Mouse (Mus musculus) embryonic facial prominence, embryonic 14.5 days (tissue): Measurements from ENCODE around the gene Slc17a1. TPM values are rescaled to one million over a fixed set of nuclear protein-coding genes. Genes with fewer than 3 reads are reported as not detected.

Experiments
- microRNA-seq: library from miRNA; unstranded; fragments of <30 nt; microRNA quantifications from one replicate; pipeline ENCODE4, GENCODE M21; 2016; ENCODE audit warnings: borderline number of aligned reads
- polyA plus RNA-seq: library from polyadenylated mRNA; unstranded; fragments of >200 nt; fragmentation: Nextera tagmentation; extraction: Ambion mirVana; gene quantifications from 2 replicates; pipeline ENCODE4 v1.2.1, GENCODE M21; 2014

Gene Slc17a1
- polyA plus RNA-seq, 1 experiment from 2014 or later = not detected

Small RNA genes within 50 kb of the gene (microRNA-seq; reads per million reads assigned to microRNA genes)
- gene Gm44344 = not detected

Other genes starting within 250 kb of the Slc17a1 start
- 1.5 and 2.2 TPM in 2 replicates for gene Hist1h2be, start 246.6 kb upstream of the Slc17a1 start, polyA plus RNA-seq
- gene Hist1h1e, start 245.2 kb upstream of the Slc17a1 start, polyA plus RNA-seq = 12.8 and 15.7 TPM in 2 replicates
- gene Hist1h2ac, start 183.8 kb upstream of the Slc17a1 start, polyA plus RNA-seq = 1.2 and 1.3 TPM in 2 replicates
- gene Hist1h2bc, start 183.6 kb upstream of the Slc17a1 start, polyA plus RNA-seq = 52.7 and 78.2 TPM in 2 replicates
- gene Hist1h1t, start 171.9 kb upstream of the Slc17a1 start, polyA plus RNA-seq = 0.19 and 0.31 TPM in 2 replicates
- gene Hist1h4c, start 169.3 kb upstream of the Slc17a1 start, polyA plus RNA-seq = 5.7 and 5.8 TPM in 2 replicates
- gene Hfe, start 156.9 kb upstream of the Slc17a1 start, polyA plus RNA-seq = 9.6 and 10.3 TPM in 2 replicates
- 36.1 and 37.8 TPM in 2 replicates for gene Hist1h1c, start 128.9 kb upstream of the Slc17a1 start, polyA plus RNA-seq
- gene Hist1h3c, start 122.1 kb upstream of the Slc17a1 start, polyA plus RNA-seq = 5.1 and 7.5 TPM in 2 replicates
- gene Hist1h2bb, start 121.0 kb upstream of the Slc17a1 start, polyA plus RNA-seq = 1.2 and 2.1 TPM in 2 replicates
- gene Hist1h2ab, start 116.6 kb upstream of the Slc17a1 start, polyA plus RNA-seq = 30.2 and 32.6 TPM in 2 replicates
- 6.6 and 11.5 TPM in 2 replicates for gene Hist1h3b, start 115.5 kb upstream of the Slc17a1 start, polyA plus RNA-seq
- gene Hist1h4b, start 110.7 kb upstream of the Slc17a1 start, polyA plus RNA-seq = 3.5 and 4.7 TPM in 2 replicates
- 0.68 and 0.74 TPM in 2 replicates for gene Hist1h4a, start 106.5 kb upstream of the Slc17a1 start, polyA plus RNA-seq
- 3.7 and 4.9 TPM in 2 replicates for gene Hist1h3a, start 105.4 kb upstream of the Slc17a1 start, polyA plus RNA-seq
- gene Hist1h1a, start 104.1 kb upstream of the Slc17a1 start, polyA plus RNA-seq = 3.2 and 3.5 TPM in 2 replicates
- 0.31 TPM in 1 of 2 replicates, not detected in the other for gene Trim38, start 97.8 kb upstream of the Slc17a1 start, polyA plus RNA-seq
- not detected in 2 replicates for gene Slc17a2, start 60.8 kb upstream of the Slc17a1 start, polyA plus RNA-seq
- 0.52 and 0.56 TPM in 2 replicates for gene Slc17a3, start 28.3 kb upstream of the Slc17a1 start, polyA plus RNA-seq
- 0.10 TPM in 1 of 2 replicates, not detected in the other for gene Slc17a4, start 47.3 kb downstream of the Slc17a1 start, polyA plus RNA-seq
- gene Hist1h2ba, start 66.4 kb downstream of the Slc17a1 start, polyA plus RNA-seq = not detected in 2 replicates
- gene Hist1h2aa, start 66.7 kb downstream of the Slc17a1 start, polyA plus RNA-seq = not detected in 2 replicates
- 0.32 and 0.38 TPM in 2 replicates for gene Scgn, start 123.5 kb downstream of the Slc17a1 start, polyA plus RNA-seq